8 mouse cellular contexts compared by ENCODE assay signal in genomic region chr7:143757027-143757390, GRCm38 (mm10). TPM values are rescaled to one million over a fixed set of nuclear protein-coding genes. Genes with fewer than 3 reads are reported as not detected.
DNase-seq lines count a peak whose midpoint lies in the region; ATAC-seq and TF ChIP-seq lines count a peak whose summit lies in the region.

No protein-coding gene starts in this region.

- no peaks in the 10 kb centered on the region for H3K36me3 ChIP-seq in embryonic facial prominence, embryonic 12.5 days
- no peaks in the 10 kb centered on the region for H3K36me3 ChIP-seq in heart, embryonic 10.5 days
- H3K36me3 ChIP-seq in kidney, embryonic 14.5 days (ENCODE audit: control insufficient read depth, insufficient read depth, low read length) = no peaks in the 10 kb centered on the region
- no peaks in the 10 kb centered on the region for H3K36me3 ChIP-seq in liver, embryonic 12.5 days
- no peaks in the 10 kb centered on the region for H3K36me3 ChIP-seq in stomach, postnatal 0 days (ENCODE audit: control insufficient read depth, insufficient read depth, low read length)

- 1% methylated on average over 15 of the region's 15 CpGs for WGBS in embryonic facial prominence, embryonic 12.5 days
- WGBS in heart, embryonic 10.5 days = 4% methylated on average over 15 of the region's 15 CpGs
- WGBS in kidney, embryonic 14.5 days = 2% methylated on average over 15 of the region's 15 CpGs
- 2% methylated on average over 15 of the region's 15 CpGs for WGBS in liver, embryonic 12.5 days (ENCODE audit: insufficient replicate concordance)
- 1% methylated on average over 15 of the region's 15 CpGs for WGBS in stomach, postnatal 0 days

- peak; percentile 37 for TF ChIP-seq CTCF in stomach, postnatal 0 days (IDR thresholded peaks at IDR 0.05; ENCODE audit: low read depth)

- no peak overlapping the region for H3K9ac ChIP-seq in embryonic facial prominence, embryonic 12.5 days
- peak overlapping the region; percentile 20; the same call in 1 of the 2 replicates for H3K9ac ChIP-seq in kidney, embryonic 14.5 days (ENCODE audit: low read depth, low read length)
- no peak overlapping the region for H3K9ac ChIP-seq in liver, embryonic 12.5 days
- peak overlapping the region; percentile 38 for H3K9ac ChIP-seq in stomach, postnatal 0 days (ENCODE audit: low read length)

- peak overlapping the region; percentile 37 for H3K4me3 ChIP-seq in embryonic facial prominence, embryonic 12.5 days
- H3K4me3 ChIP-seq in heart, embryonic 10.5 days = peak overlapping the region; percentile 54
- peak overlapping the region; percentile 30 for H3K4me3 ChIP-seq in kidney, embryonic 14.5 days (ENCODE audit: low read length)
- H3K4me3 ChIP-seq in liver, embryonic 12.5 days = peak overlapping the region; percentile 32
- H3K4me3 ChIP-seq in stomach, postnatal 0 days (ENCODE audit: low read depth, low read length) = peak overlapping the region; percentile 32

- DNase-seq in A20 (ENCODE audit: low read depth, low spot score) = peak; percentile 90
- peak; percentile 89 for DNase-seq in adrenal gland, postnatal 14 days
- no peak for DNase-seq in heart, embryonic 10.5 days (ENCODE audit: low spot score)
- peak; percentile 90 for DNase-seq in naive thymus-derived CD4-positive, alpha-beta T cell, adult 2 months (ENCODE audit: low read depth)
- DNase-seq in stomach, postnatal 0 days (ENCODE audit: low spot score) = peak; percentile 86

- peaks cover 10% of the 10 kb centered on the region for H3K4me1 ChIP-seq in embryonic facial prominence, embryonic 12.5 days
- H3K4me1 ChIP-seq in heart, embryonic 10.5 days = peaks cover 32% of the 10 kb centered on the region
- 0 out of 2 replicates have a peak, but pooled peaks cover 4% of the 10 kb centered on the region for H3K4me1 ChIP-seq in kidney, embryonic 14.5 days (ENCODE audit: control insufficient read depth, insufficient read depth, low read length)
- H3K4me1 ChIP-seq in liver, embryonic 12.5 days = peaks cover 23% of the 10 kb centered on the region
- no peaks in the 10 kb centered on the region for H3K4me1 ChIP-seq in stomach, postnatal 0 days (replicated peaks; ENCODE audit: control insufficient read depth, insufficient read depth)

- H3K4me2 ChIP-seq in embryonic facial prominence, embryonic 12.5 days (replicated peaks) = peak overlapping the region; percentile 71
- peak overlapping the region; percentile 69 for H3K4me2 ChIP-seq in kidney, embryonic 14.5 days (replicated peaks; ENCODE audit: low read depth, low read length)
- H3K4me2 ChIP-seq in liver, embryonic 12.5 days = peak overlapping the region; percentile 58
- peak overlapping the region; percentile 68 for H3K4me2 ChIP-seq in stomach, postnatal 0 days (replicated peaks; ENCODE audit: low read depth)

- H3K27ac ChIP-seq in embryonic facial prominence, embryonic 12.5 days = no peak overlapping the region
- peak overlapping the region; percentile 26; the same call in 1 of the 2 replicates for H3K27ac ChIP-seq in heart, embryonic 10.5 days
- H3K27ac ChIP-seq in kidney, embryonic 14.5 days (ENCODE audit: low read depth, low read length) = no peak overlapping the region
- H3K27ac ChIP-seq in liver, embryonic 12.5 days = no peak overlapping the region
- H3K27ac ChIP-seq in stomach, postnatal 0 days (replicated peaks) = no peak overlapping the region

- no peak for TF ChIP-seq EP300 in stomach, postnatal 0 days (optimal IDR thresholded peaks at IDR 0.05)

- ATAC-seq in embryonic facial prominence, embryonic 12.5 days (ENCODE audit: insufficient number of reproducible peaks, insufficient read depth, low FRiP score, low TSS enrichment) = peak; percentile 64
- peak; percentile 87 for ATAC-seq in kidney, embryonic 14.5 days (ENCODE audit: low FRiP score, low TSS enrichment)
- peak; percentile 71 for ATAC-seq in liver, embryonic 12.5 days
- peak; percentile 89 for ATAC-seq in stomach, postnatal 0 days (ENCODE audit: low FRiP score, low TSS enrichment)

- peaks cover 30% of the 10 kb centered on the region for H3K27me3 ChIP-seq in embryonic facial prominence, embryonic 12.5 days
- peaks cover 74% of the 10 kb centered on the region for H3K27me3 ChIP-seq in heart, embryonic 10.5 days (ENCODE audit: insufficient read depth, poor library complexity, severe bottlenecking)
- H3K27me3 ChIP-seq in kidney, embryonic 14.5 days (ENCODE audit: control insufficient read depth, insufficient read depth, low read length) = peaks cover 7% of the 10 kb centered on the region
- H3K27me3 ChIP-seq in liver, embryonic 12.5 days (replicated peaks) = peaks cover 67% of the 10 kb centered on the region
- H3K27me3 ChIP-seq in stomach, postnatal 0 days (ENCODE audit: control insufficient read depth, insufficient read depth, low read length) = peaks cover 3% of the 10 kb centered on the region

- H3K9me3 ChIP-seq in embryonic facial prominence, embryonic 12.5 days = no peaks in the 10 kb centered on the region
- H3K9me3 ChIP-seq in heart, embryonic 10.5 days = no peaks in the 10 kb centered on the region
- H3K9me3 ChIP-seq in kidney, embryonic 14.5 days (ENCODE audit: control insufficient read depth, low read length) = no peaks in the 10 kb centered on the region
- H3K9me3 ChIP-seq in liver, embryonic 12.5 days (replicated peaks) = no peaks in the 10 kb centered on the region
- no peaks in the 10 kb centered on the region for H3K9me3 ChIP-seq in stomach, postnatal 0 days (ENCODE audit: control insufficient read depth, low read length)

RNA-seq across cellular contexts. Expression of gene Osbpl5, which starts 0.2 kb away (rescaled TPM):
- 26.0 and 36.8 TPM in 2 replicates for total RNA-seq in adrenal gland, postnatal 14 days (2021)
- 31.6 and 35.6 TPM in 2 replicates for polyA plus RNA-seq in embryonic facial prominence, embryonic 12.5 days (2016; fragmentation: Nextera tagmentation; extraction: Ambion mirVana)
- 19.0 and 29.2 TPM in 2 replicates for polyA plus RNA-seq in heart, embryonic 10.5 days (2016; fragmentation: Nextera tagmentation; extraction: Ambion mirVana)
- polyA plus RNA-seq in kidney, embryonic 14.5 days (2014; fragmentation: Nextera tagmentation; extraction: Ambion mirVana) = 18.7 and 30.7 TPM in 2 replicates
- 4.7 and 4.8 TPM in 2 replicates for polyA plus RNA-seq in liver, embryonic 12.5 days (2016; fragmentation: Nextera tagmentation; extraction: Ambion mirVana)
- polyA plus RNA-seq in stomach, postnatal 0 days (2015; fragmentation: Nextera tagmentation; extraction: Ambion mirVana) = 29.9 and 32.0 TPM in 2 replicates

RNA-seq across cellular contexts. Expression of gene Mrgprg, which starts 9.8 kb away (rescaled TPM):
- total RNA-seq in adrenal gland, postnatal 14 days (2021) = 0.85 and 1.5 TPM in 2 replicates
- not detected in 2 replicates for polyA plus RNA-seq in embryonic facial prominence, embryonic 12.5 days (2016; fragmentation: Nextera tagmentation; extraction: Ambion mirVana)
- polyA plus RNA-seq in heart, embryonic 10.5 days (2016; fragmentation: Nextera tagmentation; extraction: Ambion mirVana) = 0.15 TPM in 1 of 2 replicates, not detected in the other
- polyA plus RNA-seq in kidney, embryonic 14.5 days (2014; fragmentation: Nextera tagmentation; extraction: Ambion mirVana) = not detected in 2 replicates
- polyA plus RNA-seq in liver, embryonic 12.5 days (2016; fragmentation: Nextera tagmentation; extraction: Ambion mirVana) = not detected in 2 replicates
- not detected in 2 replicates for polyA plus RNA-seq in stomach, postnatal 0 days (2015; fragmentation: Nextera tagmentation; extraction: Ambion mirVana)

RNA-seq across cellular contexts. Expression of gene Mrgpre, which starts 27.3 kb away (rescaled TPM):
- total RNA-seq in adrenal gland, postnatal 14 days (2021) = 2.1 and 2.7 TPM in 2 replicates
- polyA plus RNA-seq in embryonic facial prominence, embryonic 12.5 days (2016; fragmentation: Nextera tagmentation; extraction: Ambion mirVana) = 1.1 and 1.5 TPM in 2 replicates
- polyA plus RNA-seq in heart, embryonic 10.5 days (2016; fragmentation: Nextera tagmentation; extraction: Ambion mirVana) = 1.9 and 2.2 TPM in 2 replicates
- 0.86 and 1.8 TPM in 2 replicates for polyA plus RNA-seq in kidney, embryonic 14.5 days (2014; fragmentation: Nextera tagmentation; extraction: Ambion mirVana)
- polyA plus RNA-seq in liver, embryonic 12.5 days (2016; fragmentation: Nextera tagmentation; extraction: Ambion mirVana) = 0.20 and 0.33 TPM in 2 replicates
- polyA plus RNA-seq in stomach, postnatal 0 days (2015; fragmentation: Nextera tagmentation; extraction: Ambion mirVana) = 0.55 and 0.63 TPM in 2 replicates

Comparison
In these comparisons a context has a peak if more than half of its experiments do, and no peak if none do; other contexts are left out.
1. H3K9ac ChIP-seq: peak in kidney, embryonic 14.5 days (single experiment) and stomach, postnatal 0 days (single experiment); none in embryonic facial prominence, embryonic 12.5 days (single experiment) and liver, embryonic 12.5 days (single experiment).
2. Peak in every context shown above with its lines, with median percentiles within 50 percentile points of each other: ATAC-seq, H3K4me2 ChIP-seq and H3K4me3 ChIP-seq.